Mouse (Mus musculus) lung, postnatal 36 days (tissue): Measurements from ENCODE around the gene Ccm2l.

Experiments
- DNase-seq: peaks from one replicate; pipeline ENCODE4 v3.0.0; 2022; ENCODE audit warnings: mixed read lengths

Gene Ccm2l

GRCm38 (mm10) chr2:153065747-153066508 lies at the start of gene Ccm2l:
Gene Ccm2l, plus strand, starts transcription at chr2:153065955.
- DNase-seq, result peak; percentile 89

- DNase-seq, result no peak
Measured at GRCm38 (mm10) chr2:153016786-153017185, 49.0 kb upstream of the Ccm2l start.

- no peak for DNase-seq
Measured at GRCm38 (mm10) chr2:153019355-153019754, 46.4 kb upstream of the Ccm2l start.

- no peak for DNase-seq
Measured at GRCm38 (mm10) chr2:153021163-153021562, 44.6 kb upstream of the Ccm2l start.

- no peak for DNase-seq
Measured at GRCm38 (mm10) chr2:153022855-153023254, 42.9 kb upstream of the Ccm2l start.

- no peak for DNase-seq
Measured at GRCm38 (mm10) chr2:153026052-153026451, 39.7 kb upstream of the Ccm2l start.

- no peak for DNase-seq
Measured at GRCm38 (mm10) chr2:153027501-153027900, 38.3 kb upstream of the Ccm2l start.

- DNase-seq, result no peak
Measured at GRCm38 (mm10) chr2:153030422-153030821, 35.3 kb upstream of the Ccm2l start.

- no peak for DNase-seq
Measured at GRCm38 (mm10) chr2:153031126-153032082, 34.4 kb upstream of the Ccm2l start, which contains the start of gene Xkr7. Gene Xkr7, plus strand, starts transcription at chr2:153031852.

- DNase-seq, result peak; percentile 65
Measured at GRCm38 (mm10) chr2:153032083-153032842, 33.5 kb upstream of the Ccm2l start.

- DNase-seq, result no peak
Measured at GRCm38 (mm10) chr2:153032973-153033372, 32.8 kb upstream of the Ccm2l start.

- DNase-seq, result no peak
Measured at GRCm38 (mm10) chr2:153033545-153034230, 32.1 kb upstream of the Ccm2l start.

- DNase-seq, result no peak
Measured at GRCm38 (mm10) chr2:153036690-153037089, 29.1 kb upstream of the Ccm2l start.

- DNase-seq, result no peak
Measured at GRCm38 (mm10) chr2:153043886-153044285, 21.9 kb upstream of the Ccm2l start.

- no peak for DNase-seq
Measured at GRCm38 (mm10) chr2:153045884-153046299, 19.9 kb upstream of the Ccm2l start.

- peak; percentile 75 for DNase-seq
Measured at GRCm38 (mm10) chr2:153047828-153048465, 17.8 kb upstream of the Ccm2l start.

- no peak for DNase-seq
Measured at GRCm38 (mm10) chr2:153049288-153049996, 16.3 kb upstream of the Ccm2l start.

- DNase-seq, result no peak
Measured at GRCm38 (mm10) chr2:153049997-153050358, 15.8 kb upstream of the Ccm2l start.

GRCm38 (mm10) chr2:153051095-153051494 lies 14.7 kb upstream of the Ccm2l start:
- no peak for DNase-seq

- no peak for DNase-seq
Measured at GRCm38 (mm10) chr2:153051537-153051936, 14.2 kb upstream of the Ccm2l start.
